Mouse (Mus musculus): ENCODE measurements around the gene Pfpl.
A peak's percentile ranks its signal among the peaks of the same experiment; 100 is the strongest.

Pfpl gene

DNA sequence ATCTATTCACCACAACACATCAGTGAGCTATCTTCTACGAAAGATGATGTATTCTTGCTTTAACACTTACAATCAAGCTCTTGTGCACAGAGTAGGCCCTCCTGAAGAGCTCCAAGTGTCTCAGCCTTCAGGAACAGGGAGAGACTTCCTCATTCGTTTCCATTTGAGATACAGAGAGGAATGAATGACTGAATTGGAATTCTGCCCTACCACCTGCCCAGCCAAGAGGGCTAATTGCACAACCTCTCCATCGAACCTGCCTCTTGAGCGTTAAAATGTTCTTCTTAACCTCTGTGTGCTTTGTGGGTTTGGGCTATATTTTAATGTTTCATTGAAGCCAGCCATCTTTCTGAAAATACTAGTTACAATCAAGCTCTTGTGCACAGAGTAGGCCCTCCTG lies 37.0 kb downstream of the Pfpl start:
- no peak for DNase-seq

- DNase-seq, result no peak
Observed at GRCm38 (mm10) chr19:12465530-12466144, 37.9 kb downstream of the Pfpl start.

GRCm38 (mm10) chr19:12466204-12466603 lies 38.5 kb downstream of the Pfpl start:
- peak; percentile 80 to 81 for DNase-seq

GRCm38 (mm10) chr19:12467436-12467835 lies 39.7 kb downstream of the Pfpl start:
- DNase-seq, result peak; percentile 74

DNA sequence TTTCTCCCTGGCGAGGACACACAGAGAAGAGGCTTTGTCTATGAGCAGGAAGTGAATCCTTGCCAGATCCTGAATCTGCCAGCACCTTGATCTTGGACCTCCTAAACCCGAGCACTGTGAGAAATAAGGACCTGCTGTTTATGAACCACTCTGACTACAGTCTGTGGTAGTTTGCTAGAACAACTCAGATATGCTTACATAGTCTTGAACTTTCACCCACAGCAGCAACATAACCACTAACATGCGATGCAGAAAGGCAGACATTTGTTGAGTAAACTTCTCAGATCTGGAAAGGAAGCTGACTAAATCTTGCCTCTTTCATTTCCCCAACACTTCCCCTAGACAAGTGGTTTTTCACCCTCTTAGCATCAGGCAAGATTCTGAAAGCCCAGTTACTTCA lies 44.2 kb downstream of the Pfpl start:
- DNase-seq, result no peak

DNA sequence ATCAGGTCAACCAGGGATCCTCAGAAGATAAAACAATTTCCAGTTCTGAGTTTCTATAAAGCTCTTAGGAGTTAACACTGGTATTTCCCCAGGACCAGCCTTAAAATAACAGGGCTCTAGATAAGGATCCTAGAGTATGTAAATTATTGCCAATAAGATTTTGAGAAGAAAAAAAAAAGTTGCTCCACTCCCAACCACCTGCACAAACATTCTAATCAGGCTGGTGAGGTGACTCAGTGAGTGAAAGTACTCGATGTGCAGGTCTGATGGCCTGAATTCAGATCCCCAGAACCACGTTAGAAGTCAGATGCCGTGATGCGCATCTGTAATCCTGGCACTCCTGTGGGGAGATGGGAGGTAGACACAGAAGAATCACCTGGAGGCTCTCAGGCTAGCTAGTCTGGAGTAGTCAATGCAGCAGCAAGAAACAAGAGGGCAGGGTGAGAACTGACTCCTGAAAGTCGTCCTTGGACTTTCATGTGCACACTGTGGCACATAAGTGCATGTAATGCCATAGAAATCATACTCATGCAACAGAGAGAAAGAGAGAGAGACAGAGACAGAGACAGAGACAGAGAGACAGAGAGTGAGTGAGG lies 44.8 kb downstream of the Pfpl start:
- DNase-seq, result no peak

- no peak for DNase-seq
Observed at GRCm38 (mm10) chr19:12473201-12473641, 45.5 kb downstream of the Pfpl start.

DNA sequence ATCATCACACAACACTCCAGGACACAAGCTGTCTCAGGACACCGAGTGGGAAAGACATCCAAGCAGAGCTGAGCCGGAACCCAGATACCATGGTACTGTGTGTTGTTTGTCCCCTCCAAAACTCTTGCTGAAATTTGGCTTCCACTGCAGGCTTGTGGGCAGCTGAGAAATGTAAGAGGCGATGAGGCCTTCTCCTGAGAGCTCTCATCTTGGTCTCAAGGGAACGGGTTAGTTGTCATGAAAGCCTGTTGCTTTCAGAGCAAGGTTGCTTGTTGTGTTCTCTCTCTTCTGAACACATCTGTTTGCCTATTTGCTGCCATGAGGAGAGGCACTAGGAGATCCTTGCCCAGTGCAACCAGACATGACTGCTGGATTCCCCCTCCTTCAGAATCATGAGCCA lies 46.2 kb downstream of the Pfpl start:
- DNase-seq, result no peak

GRCm38 (mm10) chr19:12475380-12476250 lies 47.9 kb downstream of the Pfpl start:
- DNase-seq, result peak; percentile 47 to 55

GRCm38 (mm10) chr19:12476721-12477270 lies 49.1 kb downstream of the Pfpl start:
- DNase-seq, result peak in 1 of 2 experiments; percentile 29

DNA sequence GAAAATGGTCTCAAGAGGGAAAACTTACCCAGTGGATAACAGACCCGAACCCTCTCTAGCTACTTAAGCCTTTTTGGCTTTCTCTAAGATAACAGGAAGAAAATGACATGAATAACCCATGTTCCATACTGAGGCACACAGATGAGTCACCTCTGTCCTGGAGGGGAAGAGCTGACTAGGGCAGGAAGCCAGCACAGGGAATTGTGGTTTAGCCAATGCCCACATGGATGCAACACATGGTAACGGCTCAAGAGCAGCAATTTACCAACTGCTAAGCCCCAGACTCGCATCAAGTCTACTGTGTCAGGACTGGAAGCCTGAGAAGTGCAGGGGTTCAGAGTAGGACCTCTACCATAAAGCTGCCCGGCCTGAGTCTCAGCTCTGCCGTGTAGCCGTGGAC lies 50.7 kb downstream of the Pfpl start:
- DNase-seq, result no peak

All from B cell, adult 2 months (primary cell).